Mouse (Mus musculus): ENCODE results near the gene Rps27l. TPM values are rescaled to one million over a fixed set of nuclear protein-coding genes. Genes with fewer than 3 reads are reported as not detected.

Gene Rps27l
- polyA plus RNA-seq, 1 experiment from 2014 or later = 650 TPM

GRCm38 (mm10) chr9:66957451-66957850, 11.6 kb downstream of the Rps27l start:
- no peak for ATAC-seq (ENCODE audit: insufficient number of reproducible peaks, low FRiP score, low TSS enrichment, low read depth)

GRCm38 (mm10) chr9:66961478-66961877, 15.6 kb downstream of the Rps27l start:
- no peaks in the 10 kb centered on the region for H3K36me3 ChIP-seq
- no peak overlapping the region for H3K27ac ChIP-seq (replicated peaks)
- no peaks in the 10 kb centered on the region for H3K27me3 ChIP-seq
- no peak for ATAC-seq (ENCODE audit: insufficient number of reproducible peaks, low FRiP score, low TSS enrichment, low read depth)
- H3K9me3 ChIP-seq (replicated peaks) = no peaks in the 10 kb centered on the region
- H3K4me2 ChIP-seq (replicated peaks) = no peak overlapping the region
- H3K9ac ChIP-seq = no peak overlapping the region
- WGBS = 75% methylated on average over 3 of the region's 3 CpGs
- H3K4me1 ChIP-seq = no peaks in the 10 kb centered on the region
- no peak overlapping the region for H3K4me3 ChIP-seq (replicated peaks)

More at GRCm38 (mm10) chr9:66957451-66957850, 11.6 kb downstream of the Rps27l start:
- Histone ChIP-seq H3K4me2 (replicated peaks) (no peak overlapping the region), H3K36me3 (0 out of 2 replicates have a peak, but pooled peaks cover 2% of the 10 kb centered on the region), H3K27me3 (no peaks in the 10 kb centered on the region), H3K9ac (no peak overlapping the region), H3K4me3 (replicated peaks) (no peak overlapping the region), H3K9me3 (replicated peaks) (no peaks in the 10 kb centered on the region), H3K4me1 (no peaks in the 10 kb centered on the region), H3K27ac (replicated peaks) (no peak overlapping the region)
- WGBS = 90% methylated on average over 3 of the region's 3 CpGs

GRCm38 (mm10) chr9:66967492-66967891, 21.6 kb downstream of the Rps27l start:
- no peak overlapping the region for H3K27ac ChIP-seq (replicated peaks)
- no peaks in the 10 kb centered on the region for H3K27me3 ChIP-seq
- H3K9me3 ChIP-seq (replicated peaks) = no peaks in the 10 kb centered on the region
- H3K9ac ChIP-seq = no peak overlapping the region
- no peak overlapping the region for H3K4me3 ChIP-seq (replicated peaks)
- no peak for ATAC-seq (ENCODE audit: insufficient number of reproducible peaks, low FRiP score, low TSS enrichment, low read depth)
- H3K4me2 ChIP-seq (replicated peaks) = no peak overlapping the region
- peaks cover 21% of the 10 kb centered on the region for H3K36me3 ChIP-seq
- 88% methylated on average over 8 of the region's 8 CpGs for WGBS
- no peaks in the 10 kb centered on the region for H3K4me1 ChIP-seq

- Histone ChIP-seq H3K4me3 (replicated peaks) (no peak overlapping the region), H3K36me3 (peaks cover 21% of the 10 kb centered on the region), H3K9ac (no peak overlapping the region), H3K27me3 (no peaks in the 10 kb centered on the region), H3K4me1 (peaks cover 9% of the 10 kb centered on the region), H3K27ac (replicated peaks) (no peak overlapping the region), H3K9me3 (replicated peaks) (no peaks in the 10 kb centered on the region), H3K4me2 (replicated peaks) (no peak overlapping the region)
- ATAC-seq (ENCODE audit: insufficient number of reproducible peaks, low FRiP score, low TSS enrichment, low read depth) = no peak
- WGBS = 85% methylated on average over 8 of the region's 8 CpGs
Measured at GRCm38 (mm10) chr9:66971116-66971515, 25.2 kb downstream of the Rps27l start.

- no peaks in the 10 kb centered on the region for H3K9me3 ChIP-seq (replicated peaks)
- peaks cover 9% of the 10 kb centered on the region for H3K4me1 ChIP-seq
- peak; percentile 75 for ATAC-seq (ENCODE audit: insufficient number of reproducible peaks, low FRiP score, low TSS enrichment, low read depth)
- H3K4me2 ChIP-seq (replicated peaks) = peak overlapping the region; percentile 74
- peak overlapping the region; percentile 77 for H3K4me3 ChIP-seq (replicated peaks)
- H3K36me3 ChIP-seq = peaks cover 10% of the 10 kb centered on the region
- H3K27ac ChIP-seq (replicated peaks) = peak overlapping the region; percentile 82
- no peaks in the 10 kb centered on the region for H3K27me3 ChIP-seq
- H3K9ac ChIP-seq = peak overlapping the region; percentile 69
- WGBS = under 1% methylated on average over 41 of the region's 41 CpGs
Measured at GRCm38 (mm10) chr9:66974721-66975225, 28.9 kb downstream of the Rps27l start.

GRCm38 (mm10) chr9:66975239-66975645, 29.4 kb downstream of the Rps27l start, which contains the start of gene Lactb:
Gene Lactb (minus strand): TSS chr9:66975484.
- ATAC-seq (ENCODE audit: insufficient number of reproducible peaks, low FRiP score, low TSS enrichment, low read depth) = peak; percentile 94

GRCm38 (mm10) chr9:66977121-66977520, 31.2 kb downstream of the Rps27l start:
- no peak for ATAC-seq (ENCODE audit: insufficient number of reproducible peaks, low FRiP score, low TSS enrichment, low read depth)
- 74% methylated on average over 5 of the region's 5 CpGs for WGBS
- Histone ChIP-seq H3K4me1 (peaks cover 9% of the 10 kb centered on the region), H3K27me3 (no peaks in the 10 kb centered on the region), H3K4me2 (replicated peaks) (no peak overlapping the region), H3K4me3 (replicated peaks) (no peak overlapping the region), H3K36me3 (no peaks in the 10 kb centered on the region), H3K27ac (replicated peaks) (no peak overlapping the region), H3K9ac (no peak overlapping the region), H3K9me3 (replicated peaks) (no peaks in the 10 kb centered on the region)

More at GRCm38 (mm10) chr9:66975239-66975645, 29.4 kb downstream of the Rps27l start, which contains the start of gene Lactb:
- peak within 1 kb of the TSS; percentile 82 for H3K27ac ChIP-seq (replicated peaks)
- WGBS = under 1% methylated on average over 31 of the region's 32 CpGs
- H3K4me1 ChIP-seq = peaks cover 9% of the 10 kb centered on the region
- H3K9ac ChIP-seq = peak within 1 kb of the TSS; percentile 69
- peak within 1 kb of the TSS; percentile 77 for H3K4me3 ChIP-seq (replicated peaks)
- H3K27me3 ChIP-seq = no peaks in the 10 kb centered on the region
- peak within 1 kb of the TSS; percentile 74 for H3K4me2 ChIP-seq (replicated peaks)
- H3K9me3 ChIP-seq (replicated peaks) = no peaks in the 10 kb centered on the region
- H3K36me3 ChIP-seq = peaks cover 5% of the 10 kb centered on the region; the same call in 1 of the 2 replicates

GRCm38 (mm10) chr9:66977982-66978381, 32.1 kb downstream of the Rps27l start:
- Histone ChIP-seq H3K27me3 (no peaks in the 10 kb centered on the region), H3K4me3 (replicated peaks) (no peak overlapping the region), H3K4me1 (peaks cover 9% of the 10 kb centered on the region), H3K4me2 (replicated peaks) (no peak overlapping the region), H3K36me3 (no peaks in the 10 kb centered on the region), H3K27ac (replicated peaks) (no peak overlapping the region), H3K9me3 (replicated peaks) (no peaks in the 10 kb centered on the region), H3K9ac (no peak overlapping the region)
- WGBS = 71% methylated on average over 1 of the region's 1 CpGs
- ATAC-seq (ENCODE audit: insufficient number of reproducible peaks, low FRiP score, low TSS enrichment, low read depth) = no peak

- Histone ChIP-seq H3K27me3 (no peaks in the 10 kb centered on the region), H3K4me1 (peaks cover 9% of the 10 kb centered on the region), H3K36me3 (no peaks in the 10 kb centered on the region), H3K4me3 (replicated peaks) (no peak overlapping the region), H3K27ac (replicated peaks) (no peak overlapping the region), H3K9me3 (replicated peaks) (no peaks in the 10 kb centered on the region), H3K4me2 (replicated peaks) (no peak overlapping the region), H3K9ac (no peak overlapping the region)
- WGBS = 64% methylated on average over 1 of the region's 1 CpGs
- no peak for ATAC-seq (ENCODE audit: insufficient number of reproducible peaks, low FRiP score, low TSS enrichment, low read depth)
Measured at GRCm38 (mm10) chr9:66978468-66978867, 32.6 kb downstream of the Rps27l start.

- no peaks in the 10 kb centered on the region for H3K36me3 ChIP-seq
- peaks cover 3% of the 10 kb centered on the region; the same call in 1 of the 2 replicates for H3K4me1 ChIP-seq
- WGBS = 13% methylated on average over 5 of the region's 5 CpGs
- H3K27me3 ChIP-seq = no peaks in the 10 kb centered on the region
- no peak for ATAC-seq (ENCODE audit: insufficient number of reproducible peaks, low FRiP score, low TSS enrichment, low read depth)
- H3K27ac ChIP-seq (replicated peaks) = no peak overlapping the region
- no peak overlapping the region for H3K9ac ChIP-seq
- no peaks in the 10 kb centered on the region for H3K9me3 ChIP-seq (replicated peaks)
- no peak overlapping the region for H3K4me3 ChIP-seq (replicated peaks)
- H3K4me2 ChIP-seq (replicated peaks) = no peak overlapping the region
Measured at GRCm38 (mm10) chr9:66980458-66980857, 34.6 kb downstream of the Rps27l start.

GRCm38 (mm10) chr9:66982085-66982484, 36.2 kb downstream of the Rps27l start:
- Histone ChIP-seq H3K4me1 (peaks cover 2% of the 10 kb centered on the region; the same call in 1 of the 2 replicates), H3K36me3 (no peaks in the 10 kb centered on the region), H3K27me3 (no peaks in the 10 kb centered on the region), H3K9me3 (replicated peaks) (no peaks in the 10 kb centered on the region), H3K9ac (no peak overlapping the region), H3K4me3 (replicated peaks) (no peak overlapping the region), H3K27ac (replicated peaks) (no peak overlapping the region), H3K4me2 (replicated peaks) (no peak overlapping the region)
- no peak for ATAC-seq (ENCODE audit: insufficient number of reproducible peaks, low FRiP score, low TSS enrichment, low read depth)
- 78% methylated on average over 7 of the region's 7 CpGs for WGBS

GRCm38 (mm10) chr9:66985377-66985776, 39.5 kb downstream of the Rps27l start:
- Histone ChIP-seq H3K4me1 (peaks cover 32% of the 10 kb centered on the region), H3K36me3 (no peaks in the 10 kb centered on the region), H3K4me2 (replicated peaks) (no peak overlapping the region), H3K27ac (replicated peaks) (no peak overlapping the region), H3K27me3 (no peaks in the 10 kb centered on the region), H3K9me3 (replicated peaks) (no peaks in the 10 kb centered on the region), H3K9ac (no peak overlapping the region), H3K4me3 (replicated peaks) (no peak overlapping the region)
- 81% methylated on average over 7 of the region's 7 CpGs for WGBS
- ATAC-seq (ENCODE audit: insufficient number of reproducible peaks, low FRiP score, low TSS enrichment, low read depth) = no peak

Measured in embryonic facial prominence, embryonic 15.5 days (tissue).